Mouse (Mus musculus) limb, embryonic 15.5 days (tissue): ENCODE data around the gene Klk1. TPM values are rescaled to one million over a fixed set of nuclear protein-coding genes. Genes with fewer than 3 reads are reported as not detected.
"Not testable (repeated sequence)": the region's sequence is repeated elsewhere in the genome, so short reads cannot be mapped to it uniquely, and the experiment has no call there.

ENCODE experiments used
- ATAC-seq: fragments of 200-750 bp; cut with Nextera tagmentation; 2 replicates; pipeline ENCODE4 v1.8.0; 2017; ENCODE audit warnings: low read depth, moderate TSS enrichment; ENCODE audit not compliant: insufficient number of reproducible peaks, low FRiP score, low TSS enrichment
- H3K27ac ChIP-seq: fragments of 300-500 bp; sonication (generic); 2 replicates; pipeline ENCODE4 v1.5.1; 2015; ENCODE audit warnings: moderate library complexity, mild to moderate bottlenecking, inconsistent platforms
- H3K27me3 ChIP-seq: fragments of 300-500 bp; sonication (generic); 2 replicates; pipeline ENCODE4 v1.6.1; 2015; ENCODE audit warnings: inconsistent platforms
- H3K36me3 ChIP-seq: fragments of 300-500 bp; sonication (generic); 2 replicates; pipeline ENCODE4 v1.6.1; 2015; ENCODE audit warnings: inconsistent platforms
- H3K4me1 ChIP-seq: fragments of 300-500 bp; sonication (generic); 2 replicates; pipeline ENCODE4 v1.6.1; 2015; ENCODE audit warnings: inconsistent platforms
- H3K4me2 ChIP-seq: fragments of 300-500 bp; sonication (generic); 2 replicates; pipeline ENCODE4 v1.6.1; 2015; ENCODE audit warnings: mild to moderate bottlenecking, inconsistent platforms
- H3K4me3 ChIP-seq: fragments of 300-500 bp; sonication (generic); 2 replicates; pipeline ENCODE4 v1.5.1; 2015; ENCODE audit warnings: mild to moderate bottlenecking, inconsistent platforms
- H3K9ac ChIP-seq: fragments of 300-500 bp; sonication (generic); 2 replicates; pipeline ENCODE4 v1.6.1; 2015; ENCODE audit warnings: inconsistent platforms
- H3K9me3 ChIP-seq: fragments of 300-500 bp; sonication (generic); 2 replicates; pipeline ENCODE4 v1.6.1; 2016; ENCODE audit warnings: inconsistent platforms
- WGBS: fragments of 180-500 bp; shearing (Covaris S2); methylation state at CpG from one replicate; pipeline ENCODE4 v1.1.7; 2015; 5-methylcytosine and 5-hydroxymethylcytosine counted together
- polyA plus RNA-seq: library from polyadenylated mRNA; unstranded; fragments of >200 nt; fragmentation: Nextera tagmentation; extraction: Ambion mirVana; gene quantifications from 2 replicates; pipeline ENCODE4 v1.2.1, GENCODE M21; 2015

The Klk1 gene
- polyA plus RNA-seq = 0.20 TPM in 1 of 2 replicates, not detected in the other

GRCm38 (mm10) chr7:44225076-44225475 is at the start of gene Klk1:
Gene Klk1, plus strand, starts transcription at chr7:44225360.
- H3K4me2 ChIP-seq = no peak within 1 kb of the TSS
- no peak within 1 kb of the TSS for H3K9ac ChIP-seq
- 35% methylated on average over 1 of the region's 1 CpGs for WGBS
- no peak within 1 kb of the TSS for H3K4me3 ChIP-seq
- no peaks in the 10 kb centered on the region for H3K27me3 ChIP-seq
- H3K4me1 ChIP-seq = no peaks in the 10 kb centered on the region
- H3K36me3 ChIP-seq = no peaks in the 10 kb centered on the region
- no peaks in the 10 kb centered on the region for H3K9me3 ChIP-seq
- H3K27ac ChIP-seq = no peak within 1 kb of the TSS
- no peak for ATAC-seq

- Histone ChIP-seq H3K9me3 (no peaks in the 10 kb centered on the region), H3K4me2 (no peak overlapping the region), H3K9ac (no peak overlapping the region), H3K27ac (no peak overlapping the region), H3K4me1 (no peaks in the 10 kb centered on the region), H3K36me3 (no peaks in the 10 kb centered on the region), H3K27me3 (no peaks in the 10 kb centered on the region), H3K4me3 (no peak overlapping the region)
- no peak for ATAC-seq
- 59% methylated on average over 9 of the region's 9 CpGs for WGBS
These were observed 45.7 kb upstream of the Klk1 start for GRCm38 (mm10) chr7:44179299-44180045.

- H3K27ac ChIP-seq, H3K4me1 ChIP-seq, H3K27me3 ChIP-seq, H3K4me2 ChIP-seq, H3K9me3 ChIP-seq, H3K36me3 ChIP-seq, ATAC-seq, H3K4me3 ChIP-seq, H3K9ac ChIP-seq: not testable (repeated sequence)
- 47% methylated on average over 8 of the region's 8 CpGs for WGBS
These were observed 38.6 kb upstream of the Klk1 start for GRCm38 (mm10) chr7:44186516-44186915.

GRCm38 (mm10) chr7:44187936-44188335 is 37.2 kb upstream of the Klk1 start, which contains the start of gene Klk1b24:
Gene Klk1b24, plus strand, starts transcription at chr7:44188236.
- H3K4me2 ChIP-seq, H3K36me3 ChIP-seq, H3K27me3 ChIP-seq, ATAC-seq, H3K9ac ChIP-seq, H3K27ac ChIP-seq, H3K4me1 ChIP-seq, H3K4me3 ChIP-seq, H3K9me3 ChIP-seq: not testable (repeated sequence)

- H3K27me3 ChIP-seq, H3K9me3 ChIP-seq, H3K9ac ChIP-seq, H3K27ac ChIP-seq, H3K4me2 ChIP-seq, H3K4me1 ChIP-seq, H3K36me3 ChIP-seq, H3K4me3 ChIP-seq, ATAC-seq: not testable (repeated sequence)
- WGBS = 96% methylated on average over 1 of the region's 1 CpGs
These were observed 31.7 kb upstream of the Klk1 start for GRCm38 (mm10) chr7:44193466-44193865.

- no peak within 1 kb of the TSS for H3K9ac ChIP-seq
- no peak within 1 kb of the TSS for H3K4me3 ChIP-seq
- H3K9me3 ChIP-seq = no peaks in the 10 kb centered on the region
- no peaks in the 10 kb centered on the region for H3K27me3 ChIP-seq
- H3K36me3 ChIP-seq = no peaks in the 10 kb centered on the region
- ATAC-seq = no peak
- no peak within 1 kb of the TSS for H3K4me2 ChIP-seq
- H3K4me1 ChIP-seq = no peaks in the 10 kb centered on the region
- H3K27ac ChIP-seq = no peak within 1 kb of the TSS
- 53% methylated on average over 3 of the region's 3 CpGs for WGBS
These were observed 27.3 kb upstream of the Klk1 start, which contains the start of gene Klk1b3 for GRCm38 (mm10) chr7:44197891-44198290. Gene Klk1b3, plus strand, starts transcription at chr7:44198191.

- ATAC-seq, H3K4me1 ChIP-seq, H3K27me3 ChIP-seq, H3K27ac ChIP-seq, H3K9ac ChIP-seq, H3K9me3 ChIP-seq, H3K4me2 ChIP-seq, H3K4me3 ChIP-seq, H3K36me3 ChIP-seq: not testable (repeated sequence)
- WGBS = 47% methylated on average over 3 of the region's 3 CpGs
These were observed 18.0 kb upstream of the Klk1 start, which contains the start of gene Klk1b4 for GRCm38 (mm10) chr7:44207135-44207534. Gene Klk1b4, plus strand, starts transcription at chr7:44207435.

GRCm38 (mm10) chr7:44208307-44208706 is 16.9 kb upstream of the Klk1 start:
- Histone ChIP-seq H3K9ac (no peak overlapping the region), H3K4me3 (no peak overlapping the region), H3K36me3 (no peaks in the 10 kb centered on the region), H3K27me3 (no peaks in the 10 kb centered on the region), H3K9me3 (no peaks in the 10 kb centered on the region), H3K4me2 (no peak overlapping the region), H3K4me1 (no peaks in the 10 kb centered on the region), H3K27ac (no peak overlapping the region)
- ATAC-seq = no peak
- WGBS = 83% methylated on average over 3 of the region's 3 CpGs

- 0 out of 2 replicates have a peak, but pooled peaks cover 2% of the 10 kb centered on the region for H3K27me3 ChIP-seq
- WGBS = 72% methylated on average over 1 of the region's 1 CpGs
- H3K27ac ChIP-seq = no peak within 1 kb of the TSS
- no peaks in the 10 kb centered on the region for H3K4me1 ChIP-seq
- H3K36me3 ChIP-seq = no peaks in the 10 kb centered on the region
- H3K4me3 ChIP-seq = no peak within 1 kb of the TSS
- H3K9me3 ChIP-seq = no peaks in the 10 kb centered on the region
- no peak within 1 kb of the TSS for H3K9ac ChIP-seq
- no peak within 1 kb of the TSS for H3K4me2 ChIP-seq
- no peak for ATAC-seq
These were observed 9.5 kb upstream of the Klk1 start, which contains the start of gene Klk1b5 for GRCm38 (mm10) chr7:44215645-44216044. Gene Klk1b5, plus strand, starts transcription at chr7:44215945.

- not testable (repeated sequence) for H3K27me3 ChIP-seq, H3K9me3 ChIP-seq, H3K27ac ChIP-seq, H3K4me3 ChIP-seq, ATAC-seq, H3K4me2 ChIP-seq, H3K4me1 ChIP-seq, H3K9ac ChIP-seq, H3K36me3 ChIP-seq
- WGBS = 73% methylated on average over 9 of the region's 10 CpGs
These were observed 3.6 kb upstream of the Klk1 start for GRCm38 (mm10) chr7:44221601-44222000.

- not testable (repeated sequence) for H3K36me3 ChIP-seq, H3K4me1 ChIP-seq, H3K27ac ChIP-seq, H3K9me3 ChIP-seq, H3K4me3 ChIP-seq, H3K27me3 ChIP-seq, H3K9ac ChIP-seq, ATAC-seq, H3K4me2 ChIP-seq
- 76% methylated on average over 6 of the region's 6 CpGs for whole genome bisulfite sequencing
These were observed 2.8 kb upstream of the Klk1 start for GRCm38 (mm10) chr7:44222335-44222734.

GRCm38 (mm10) chr7:44235909-44236308 is 10.7 kb downstream of the Klk1 start, which contains the start of gene Gm36864:
Gene Gm36864, plus strand, starts transcription at chr7:44236177.
- Histone ChIP-seq H3K4me2 (no peak within 1 kb of the TSS), H3K4me3 (no peak within 1 kb of the TSS), H3K27ac (no peak within 1 kb of the TSS), H3K36me3 (no peaks in the 10 kb centered on the region), H3K9ac (no peak within 1 kb of the TSS), H3K9me3 (no peaks in the 10 kb centered on the region), H3K4me1 (no peaks in the 10 kb centered on the region), H3K27me3 (no peaks in the 10 kb centered on the region)
- ATAC-seq = no peak
- 73% methylated on average over 3 of the region's 3 CpGs for WGBS
